Mouse (Mus musculus) stomach, postnatal 0 days (tissue): ENCODE data around the gene Farp2. TPM values are rescaled to one million over a fixed set of nuclear protein-coding genes. Genes with fewer than 3 reads are reported as not detected.
"Not testable (repeated sequence)": the region's sequence is repeated elsewhere in the genome, so short reads cannot be mapped to it uniquely, and the experiment has no call there.

Experiments used
- ATAC-seq: fragments of 200-750 bp; cut with Nextera tagmentation; 2 replicates; pipeline ENCODE4 v1.8.0; 2017; ENCODE audit not compliant: low FRiP score, low TSS enrichment
- DNase-seq: peaks from one replicate; pipeline ENCODE4 v3.0.0-alpha.2; 2016; ENCODE audit warnings: low spot score
- H3K27ac ChIP-seq: fragments of 300-500 bp; sonication (generic); replicated peaks from 2 replicates; pipeline ENCODE4 v1.5.1; 2014; ENCODE audit warnings: mild to moderate bottlenecking, control low read depth
- H3K27me3 ChIP-seq: fragments of 300-500 bp; sonication (generic); 2 replicates; pipeline ENCODE4 v1.6.1; 2014; ENCODE audit warnings: low read length; ENCODE audit not compliant: control insufficient read depth, insufficient read depth
- H3K36me3 ChIP-seq: fragments of 300-500 bp; sonication (generic); 2 replicates; pipeline ENCODE4 v1.6.1; 2014; ENCODE audit warnings: low read length, mixed read lengths; ENCODE audit not compliant: control insufficient read depth, insufficient read depth
- H3K4me1 ChIP-seq: fragments of 300-500 bp; sonication (generic); replicated peaks from 2 replicates; pipeline ENCODE4 v1.6.1; 2014; ENCODE audit warnings: antibody characterized with exemption; ENCODE audit not compliant: control insufficient read depth, insufficient read depth
- H3K4me2 ChIP-seq: fragments of 300-500 bp; sonication (generic); replicated peaks from 2 replicates; pipeline ENCODE4 v1.6.1; 2014; ENCODE audit warnings: low read depth, mild to moderate bottlenecking, control low read depth, moderate library complexity
- H3K4me3 ChIP-seq: fragments of 300-500 bp; sonication (generic); 2 replicates; pipeline ENCODE4 v1.5.1; 2014; ENCODE audit warnings: low read depth, low read length, control low read depth
- H3K9ac ChIP-seq: fragments of 300-500 bp; sonication (generic); 2 replicates; pipeline ENCODE4 v1.6.1; 2014; ENCODE audit warnings: mild to moderate bottlenecking, low read length, control low read depth, mixed read lengths
- H3K9me3 ChIP-seq: fragments of 300-500 bp; sonication (generic); 2 replicates; pipeline ENCODE4 v1.6.1; 2016; ENCODE audit warnings: low read length; ENCODE audit not compliant: control insufficient read depth
- CTCF ChIP-seq: IDR thresholded peaks from 2 replicates; pipeline ENCODE4 v1.5.1; 2016; ENCODE audit warnings: antibody characterized with exemption, low read depth, mild to moderate bottlenecking, moderate library complexity
- EP300 ChIP-seq: optimal IDR thresholded peaks from 2 replicates; pipeline ENCODE3; 2016; ENCODE audit warnings: antibody characterized with exemption
- WGBS: fragments of 180-500 bp; shearing (Covaris S2); extraction: QIAGEN DNeasy Blood & Tissue Kit; methylation state at CpG from one replicate; pipeline ENCODE4 v1.1.7; 2014; 5-methylcytosine and 5-hydroxymethylcytosine counted together
- polyA plus RNA-seq: library from polyadenylated mRNA; unstranded; fragments of >200 nt; fragmentation: Nextera tagmentation; extraction: Ambion mirVana; gene quantifications from 2 replicates; pipeline ENCODE4 v1.2.1, GENCODE M21; 2015

The Farp2 gene
- polyA plus RNA-seq, 1 experiment from 2014 or later = 2.9 TPM

DNA sequence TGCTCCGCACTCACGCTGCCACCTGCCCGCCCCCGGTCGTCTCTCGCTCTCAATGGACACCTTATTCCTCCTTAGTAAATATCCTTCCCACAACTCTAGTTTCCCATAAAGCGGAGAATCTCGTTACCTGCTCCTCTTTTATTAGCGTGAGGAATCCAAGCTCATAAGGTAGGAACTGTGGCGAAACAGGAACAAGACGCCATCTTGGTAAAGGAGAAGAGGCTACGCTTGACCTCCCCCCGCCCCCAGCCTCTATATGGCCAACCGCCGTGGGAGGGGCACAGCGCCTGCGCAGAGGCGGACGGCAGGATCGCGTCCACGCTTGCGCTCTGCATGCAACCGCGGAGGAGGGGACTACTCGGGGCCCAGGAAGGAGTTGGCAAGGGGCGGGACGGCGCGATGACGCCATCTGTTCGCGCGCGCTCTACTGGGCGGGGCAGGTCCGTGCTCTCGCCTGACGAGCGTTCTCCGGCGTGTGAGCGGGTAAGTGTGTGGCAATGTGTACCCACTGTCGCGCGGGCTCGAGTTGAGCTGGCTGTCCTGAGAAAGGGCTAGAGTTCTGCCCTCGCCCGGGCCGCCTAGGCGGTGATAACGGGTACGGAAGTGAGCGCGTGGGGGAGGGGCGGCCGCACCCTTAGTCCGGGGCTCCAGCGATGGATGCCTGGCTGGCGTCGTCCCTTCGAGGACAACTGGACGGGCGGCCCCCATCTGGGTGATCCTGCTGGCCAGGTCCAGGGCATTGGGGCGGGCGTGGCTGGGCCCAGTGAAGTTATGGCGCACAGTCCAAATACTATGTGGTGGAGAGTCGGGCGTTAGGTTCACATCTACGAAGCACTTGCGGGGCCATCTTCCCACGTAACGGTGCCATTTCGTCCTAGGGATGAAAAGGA is 33.0 kb upstream of the Farp2 start, which contains the start of gene Hdlbp:
TSS of gene Hdlbp (minus strand) at position 230 of the 890 bp plus-strand sequence.
- no peaks in the 10 kb centered on the region for H3K27me3 ChIP-seq
- peak; percentile 94 for ATAC-seq
- no peaks in the 10 kb centered on the region; the same call in 1 of the 2 replicates for H3K4me1 ChIP-seq
- WGBS = under 1% methylated on average over 74 of the region's 74 CpGs
- no peaks in the 10 kb centered on the region for H3K9me3 ChIP-seq
- peak within 1 kb of the TSS; percentile 98 for H3K27ac ChIP-seq
- peak within 1 kb of the TSS; percentile 72 for H3K4me2 ChIP-seq
- DNase-seq = peak; percentile 99
- H3K36me3 ChIP-seq = no peaks in the 10 kb centered on the region
- H3K9ac ChIP-seq = peak within 1 kb of the TSS; percentile 89
- TF ChIP-seq EP300 (no peak), CTCF (no peak)
- peak within 1 kb of the TSS; percentile 80 for H3K4me3 ChIP-seq

DNA sequence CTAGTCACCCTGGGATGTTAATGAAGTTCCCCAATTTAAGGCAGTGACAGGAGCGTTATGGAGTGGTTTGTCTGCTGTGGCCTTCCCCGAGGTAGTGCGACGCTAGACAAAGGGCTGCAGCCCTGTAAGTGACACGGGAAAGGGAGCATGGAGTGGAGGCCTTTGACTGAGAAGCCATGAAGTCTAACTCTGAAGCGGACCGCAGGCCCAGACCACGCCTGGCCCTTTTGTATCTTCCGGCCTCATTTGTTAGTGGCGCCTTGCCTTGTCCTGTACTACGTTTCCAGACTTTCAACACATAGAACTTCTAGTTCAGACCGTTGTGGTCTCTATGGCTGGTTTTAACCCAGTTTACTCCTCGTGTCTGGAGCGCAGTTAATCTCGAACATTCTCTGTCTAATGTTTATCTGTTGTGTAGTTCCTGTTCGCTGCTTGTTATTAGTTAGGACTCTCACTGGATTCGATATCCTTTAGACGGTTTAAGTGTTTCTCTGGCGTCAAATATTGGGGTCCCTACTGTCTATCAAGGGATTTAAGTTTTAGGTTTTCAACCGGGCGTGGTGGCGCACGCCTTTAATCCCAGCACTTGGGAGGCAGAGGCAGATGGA is 32.3 kb upstream of the Farp2 start:
- peak overlapping the region; percentile 80 for H3K4me3 ChIP-seq
- no peak for TF ChIP-seq CTCF
- no peak for TF ChIP-seq EP300
- H3K36me3 ChIP-seq = no peaks in the 10 kb centered on the region
- ATAC-seq (no peak), DNase-seq (peak; percentile 49)
- H3K4me2 ChIP-seq = peak overlapping the region; percentile 72
- H3K27ac ChIP-seq = peak overlapping the region; percentile 97
- no peaks in the 10 kb centered on the region; the same call in 1 of the 2 replicates for H3K4me1 ChIP-seq
- H3K9ac ChIP-seq = peak overlapping the region; percentile 89
- 2% methylated on average over 23 of the region's 23 CpGs for WGBS
- no peaks in the 10 kb centered on the region for H3K27me3 ChIP-seq
- H3K9me3 ChIP-seq = no peaks in the 10 kb centered on the region

DNA sequence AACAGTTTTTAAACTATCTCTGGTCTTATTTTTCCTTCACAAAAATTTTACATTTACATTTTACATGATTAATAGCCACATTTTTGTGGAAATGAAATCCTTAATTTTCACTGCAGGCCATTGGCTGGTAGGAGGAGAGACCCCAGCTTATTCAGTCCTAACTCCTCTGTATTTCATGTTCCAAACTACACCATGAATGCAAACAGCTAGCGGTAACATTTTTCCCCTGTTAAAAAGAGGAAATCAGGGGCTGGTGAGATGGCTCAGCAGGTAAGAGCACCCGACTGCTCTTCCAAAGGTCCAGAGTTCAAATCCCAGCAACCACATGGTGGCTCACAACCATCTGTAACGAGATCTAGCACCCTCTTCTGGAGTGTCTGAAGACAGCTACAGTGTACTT is 25.6 kb upstream of the Farp2 start:
- not testable (repeated sequence) for H3K4me3 ChIP-seq, DNase-seq, H3K9ac ChIP-seq, H3K4me1 ChIP-seq, H3K27me3 ChIP-seq, ATAC-seq, H3K9me3 ChIP-seq, H3K36me3 ChIP-seq, H3K27ac ChIP-seq, H3K4me2 ChIP-seq
- 88% methylated on average over 2 of the region's 3 CpGs for WGBS

DNA sequence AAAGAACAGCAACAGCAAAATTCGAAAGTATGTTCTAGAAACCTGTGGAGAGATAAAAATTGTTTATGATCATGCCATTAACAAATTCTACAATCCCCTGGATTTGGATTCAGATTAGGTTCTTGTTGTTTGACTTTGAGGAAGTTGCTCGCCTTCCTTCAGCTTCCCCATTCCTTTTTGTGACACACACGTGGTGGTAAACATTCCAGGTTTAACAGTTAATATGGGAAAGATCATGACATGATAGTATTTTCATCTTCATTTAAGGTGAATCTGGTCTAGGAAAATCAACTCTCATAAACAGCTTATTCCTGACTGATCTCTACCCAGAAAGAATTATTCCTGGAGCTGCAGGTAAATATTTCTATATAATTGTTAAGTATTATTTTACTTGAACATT is 16.6 kb upstream of the Farp2 start:
- Histone ChIP-seq H3K4me3 (no peak overlapping the region), H3K4me1 (no peaks in the 10 kb centered on the region), H3K4me2 (no peak overlapping the region), H3K27me3 (no peaks in the 10 kb centered on the region), H3K9me3 (no peaks in the 10 kb centered on the region), H3K27ac (no peak overlapping the region), H3K9ac (no peak overlapping the region), H3K36me3 (0 out of 2 replicates have a peak, but pooled peaks cover 10% of the 10 kb centered on the region)
- TF ChIP-seq CTCF (no peak), EP300 (no peak)
- no peak for DNase-seq
- WGBS = 74% methylated on average over 3 of the region's 3 CpGs
- no peak for ATAC-seq

DNA sequence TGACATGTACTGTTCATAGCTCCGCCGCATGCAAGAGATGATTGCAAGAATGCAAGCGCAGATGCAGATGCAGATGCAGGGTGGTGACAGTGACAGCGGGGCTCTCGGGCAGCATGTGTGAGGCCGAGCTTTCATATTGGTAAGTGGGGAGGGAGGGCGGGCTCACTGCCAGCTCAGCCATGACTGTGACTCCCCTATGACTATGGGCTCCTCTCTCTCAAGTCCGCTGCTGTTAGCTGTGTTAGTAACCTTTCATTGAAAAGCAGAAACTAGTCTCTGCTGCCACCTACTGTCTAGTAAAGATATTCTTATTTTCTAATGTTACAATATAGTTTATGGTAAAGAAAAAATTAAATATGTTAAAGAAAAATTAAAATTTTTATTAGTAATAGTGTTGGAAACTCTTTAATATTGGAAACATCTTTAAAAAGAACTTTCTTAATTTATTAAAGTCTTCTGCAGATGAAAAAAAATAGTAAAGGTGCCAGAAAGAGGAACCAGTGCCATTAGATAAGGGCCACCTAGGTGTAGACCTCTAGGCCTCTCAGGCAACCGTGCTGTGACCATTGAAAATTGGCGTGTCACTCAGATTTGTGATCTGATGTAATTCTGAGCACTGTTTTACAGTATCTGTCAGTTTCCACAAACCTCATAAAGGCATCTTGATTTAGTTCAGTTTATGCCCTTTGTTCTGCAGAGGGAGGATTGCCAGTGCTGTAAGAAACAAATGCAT is 4.8 kb upstream of the Farp2 start:
- H3K4me2 ChIP-seq = no peak overlapping the region
- H3K36me3 ChIP-seq = peaks cover 13% of the 10 kb centered on the region
- ATAC-seq = no peak
- peaks cover 3% of the 10 kb centered on the region; the same call in 1 of the 2 replicates for H3K4me1 ChIP-seq
- no peak overlapping the region for H3K4me3 ChIP-seq
- no peaks in the 10 kb centered on the region for H3K27me3 ChIP-seq
- peak; percentile 27 for DNase-seq
- no peaks in the 10 kb centered on the region for H3K9me3 ChIP-seq
- TF ChIP-seq CTCF (peak; percentile 75), EP300 (no peak)
- H3K9ac ChIP-seq = no peak overlapping the region
- no peak overlapping the region for H3K27ac ChIP-seq
- WGBS = 59% methylated on average over 10 of the region's 10 CpGs

DNA sequence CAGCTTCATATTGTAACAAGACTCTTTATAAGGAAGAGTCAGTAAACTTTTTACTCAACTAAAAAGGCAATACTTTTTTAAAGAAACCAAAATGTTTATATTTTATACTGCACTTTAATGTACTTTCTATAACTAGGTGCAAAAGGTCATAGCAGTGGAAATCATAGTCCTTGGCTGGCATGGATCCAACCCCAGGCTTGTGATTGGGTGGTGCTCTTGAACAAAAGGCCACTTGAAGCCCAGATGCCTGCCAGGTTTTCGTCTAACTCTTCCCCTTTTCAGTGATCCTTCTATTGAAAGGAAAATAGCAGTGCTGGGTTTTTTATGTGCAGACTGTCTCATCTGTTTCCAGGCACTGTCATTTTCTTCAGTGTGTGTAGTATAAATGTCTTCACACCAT is 3.3 kb upstream of the Farp2 start:
- H3K4me2 ChIP-seq, H3K4me1 ChIP-seq, H3K9ac ChIP-seq, DNase-seq, H3K9me3 ChIP-seq, H3K27ac ChIP-seq, H3K27me3 ChIP-seq, H3K4me3 ChIP-seq, ATAC-seq: not testable (repeated sequence)
- WGBS = 14% methylated on average over 1 of the region's 1 CpGs
- peaks cover 12% of the 10 kb centered on the region for H3K36me3 ChIP-seq
